Mouse (Mus musculus) stomach, postnatal 0 days (tissue): ENCODE measurements around the gene Gpr19. TPM values are rescaled to one million over a fixed set of nuclear protein-coding genes. Genes with fewer than 3 reads are reported as not detected.

ENCODE experiments used
- ATAC-seq: fragments of 200-750 bp; cut with Nextera tagmentation; 2 replicates; pipeline ENCODE4 v1.8.0; 2017; ENCODE audit not compliant: low FRiP score, low TSS enrichment
- DNase-seq: peaks from one replicate; pipeline ENCODE4 v3.0.0-alpha.2; 2016; ENCODE audit warnings: low spot score
- H3K27ac ChIP-seq: fragments of 300-500 bp; sonication (generic); replicated peaks from 2 replicates; pipeline ENCODE4 v1.5.1; 2014; ENCODE audit warnings: mild to moderate bottlenecking, control low read depth
- H3K27me3 ChIP-seq: fragments of 300-500 bp; sonication (generic); 2 replicates; pipeline ENCODE4 v1.6.1; 2014; ENCODE audit warnings: low read length; ENCODE audit not compliant: control insufficient read depth, insufficient read depth
- H3K36me3 ChIP-seq: fragments of 300-500 bp; sonication (generic); 2 replicates; pipeline ENCODE4 v1.6.1; 2014; ENCODE audit warnings: low read length, mixed read lengths; ENCODE audit not compliant: control insufficient read depth, insufficient read depth
- H3K4me1 ChIP-seq: fragments of 300-500 bp; sonication (generic); replicated peaks from 2 replicates; pipeline ENCODE4 v1.6.1; 2014; ENCODE audit warnings: antibody characterized with exemption; ENCODE audit not compliant: control insufficient read depth, insufficient read depth
- H3K4me2 ChIP-seq: fragments of 300-500 bp; sonication (generic); replicated peaks from 2 replicates; pipeline ENCODE4 v1.6.1; 2014; ENCODE audit warnings: low read depth, mild to moderate bottlenecking, control low read depth, moderate library complexity
- H3K4me3 ChIP-seq: fragments of 300-500 bp; sonication (generic); 2 replicates; pipeline ENCODE4 v1.5.1; 2014; ENCODE audit warnings: low read depth, low read length, control low read depth
- H3K9ac ChIP-seq: fragments of 300-500 bp; sonication (generic); 2 replicates; pipeline ENCODE4 v1.6.1; 2014; ENCODE audit warnings: mild to moderate bottlenecking, low read length, control low read depth, mixed read lengths
- H3K9me3 ChIP-seq: fragments of 300-500 bp; sonication (generic); 2 replicates; pipeline ENCODE4 v1.6.1; 2016; ENCODE audit warnings: low read length; ENCODE audit not compliant: control insufficient read depth
- CTCF ChIP-seq: IDR thresholded peaks from 2 replicates; pipeline ENCODE4 v1.5.1; 2016; ENCODE audit warnings: antibody characterized with exemption, low read depth, mild to moderate bottlenecking, moderate library complexity
- EP300 ChIP-seq: optimal IDR thresholded peaks from 2 replicates; pipeline ENCODE3; 2016; ENCODE audit warnings: antibody characterized with exemption
- WGBS: fragments of 180-500 bp; shearing (Covaris S2); extraction: QIAGEN DNeasy Blood & Tissue Kit; methylation state at CpG from one replicate; pipeline ENCODE4 v1.1.7; 2014; 5-methylcytosine and 5-hydroxymethylcytosine counted together
- polyA plus RNA-seq: library from polyadenylated mRNA; unstranded; fragments of >200 nt; fragmentation: Nextera tagmentation; extraction: Ambion mirVana; gene quantifications from 2 replicates; pipeline ENCODE4 v1.2.1, GENCODE M21; 2015

Gpr19 gene
- polyA plus RNA-seq, 1 experiment from 2014 or later, result 6.9 TPM

DNA sequence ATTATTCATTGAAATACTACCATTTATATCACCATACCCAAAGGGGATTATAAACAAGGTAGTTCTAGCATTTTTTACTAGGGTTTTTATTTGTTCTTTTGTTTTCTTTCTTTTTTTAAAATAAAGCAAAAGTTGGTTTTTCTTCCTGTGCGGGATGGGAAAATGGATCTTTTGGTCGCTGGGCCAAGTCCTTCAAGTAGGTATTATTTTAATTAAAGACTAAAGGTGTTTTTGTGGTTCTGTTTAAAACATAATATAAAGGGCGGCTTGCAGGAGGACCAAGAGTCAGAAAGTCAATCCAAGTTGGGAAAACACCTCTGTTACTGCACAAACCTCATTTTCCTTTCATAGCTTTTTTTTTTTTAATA lies 27.9 kb upstream of the Gpr19 start:
- ATAC-seq (no peak), DNase-seq (no peak)
- Histone ChIP-seq H3K4me1 (peaks cover 3% of the 10 kb centered on the region; the same call in 1 of the 2 replicates), H3K27me3 (no peaks in the 10 kb centered on the region), H3K9ac (peak overlapping the region; percentile 88), H3K4me3 (peak overlapping the region; percentile 64), H3K36me3 (no peaks in the 10 kb centered on the region), H3K4me2 (peak overlapping the region; percentile 95), H3K9me3 (no peaks in the 10 kb centered on the region), H3K27ac (peak overlapping the region; percentile 98)
- WGBS, result 56% methylated on average over 3 of the region's 3 CpGs
- TF ChIP-seq EP300 (no peak), CTCF (no peak)

DNA sequence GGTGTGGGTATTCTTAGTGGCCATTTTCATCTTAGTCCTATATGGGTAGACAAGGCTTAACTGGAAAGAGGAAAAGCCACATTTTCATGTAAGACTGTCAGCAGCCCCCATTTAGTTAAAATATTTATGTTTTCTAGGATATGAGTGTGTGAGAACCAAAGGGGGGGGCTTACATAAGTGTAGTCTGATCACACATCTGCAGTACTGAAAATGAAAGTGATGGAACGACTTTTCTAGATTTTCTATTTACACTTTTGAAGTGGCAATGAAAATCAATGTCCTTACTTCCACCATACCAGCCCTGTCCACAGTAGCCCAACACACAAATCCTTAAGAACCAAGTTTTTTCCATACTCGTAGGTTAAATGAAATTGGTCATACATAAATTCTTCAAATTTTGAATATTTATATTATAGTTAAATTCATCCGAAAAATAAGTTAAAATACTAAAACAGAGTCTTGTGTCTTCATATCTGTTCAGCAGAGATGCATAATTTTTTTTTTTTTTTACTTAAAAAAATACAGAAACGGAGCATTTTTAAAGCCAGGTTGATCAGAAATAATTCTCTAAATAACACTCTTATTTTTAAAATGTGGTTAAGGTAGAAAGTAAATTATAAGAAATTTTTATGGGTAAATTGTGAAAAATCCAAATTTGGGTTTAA lies 27.4 kb upstream of the Gpr19 start:
- Histone ChIP-seq H3K27ac (no peak overlapping the region), H3K9me3 (no peaks in the 10 kb centered on the region), H3K4me3 (no peak overlapping the region), H3K4me1 (peaks cover 3% of the 10 kb centered on the region; the same call in 1 of the 2 replicates), H3K36me3 (no peaks in the 10 kb centered on the region), H3K9ac (no peak overlapping the region), H3K27me3 (no peaks in the 10 kb centered on the region), H3K4me2 (peak overlapping the region; percentile 42)
- ATAC-seq (no peak), DNase-seq (no peak)
- TF ChIP-seq EP300 (no peak), CTCF (no peak)
- 64% methylated on average over 4 of the region's 4 CpGs for WGBS

DNA sequence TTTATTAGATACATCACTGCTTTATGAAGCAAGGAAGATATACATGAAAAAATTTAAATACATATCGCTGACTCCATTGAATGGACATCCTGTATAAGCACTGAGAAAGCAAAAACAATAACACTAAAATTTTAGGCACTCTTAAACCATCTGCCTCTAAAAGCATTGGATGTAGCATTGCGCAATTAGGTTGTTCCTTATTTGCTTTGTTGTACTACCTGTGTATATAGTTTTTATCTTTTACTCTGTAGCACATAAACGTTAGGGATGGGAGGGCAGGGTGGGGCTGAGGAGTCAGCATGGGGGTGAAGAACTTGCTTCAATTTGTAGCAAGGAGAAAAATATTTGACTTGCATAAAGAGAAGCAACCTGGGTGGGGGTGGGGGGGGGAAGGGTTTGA lies 25.9 kb upstream of the Gpr19 start:
- no peak overlapping the region for H3K4me3 ChIP-seq
- WGBS, result 55% methylated on average over 3 of the region's 3 CpGs
- H3K9ac ChIP-seq, result no peak overlapping the region
- no peaks in the 10 kb centered on the region for H3K9me3 ChIP-seq
- H3K4me1 ChIP-seq, result peaks cover 3% of the 10 kb centered on the region; the same call in 1 of the 2 replicates
- H3K27ac ChIP-seq, result no peak overlapping the region
- H3K36me3 ChIP-seq, result no peaks in the 10 kb centered on the region
- DNase-seq, result no peak
- ATAC-seq, result no peak
- TF ChIP-seq EP300 (no peak), CTCF (no peak)
- no peak overlapping the region for H3K4me2 ChIP-seq
- no peaks in the 10 kb centered on the region for H3K27me3 ChIP-seq

DNA sequence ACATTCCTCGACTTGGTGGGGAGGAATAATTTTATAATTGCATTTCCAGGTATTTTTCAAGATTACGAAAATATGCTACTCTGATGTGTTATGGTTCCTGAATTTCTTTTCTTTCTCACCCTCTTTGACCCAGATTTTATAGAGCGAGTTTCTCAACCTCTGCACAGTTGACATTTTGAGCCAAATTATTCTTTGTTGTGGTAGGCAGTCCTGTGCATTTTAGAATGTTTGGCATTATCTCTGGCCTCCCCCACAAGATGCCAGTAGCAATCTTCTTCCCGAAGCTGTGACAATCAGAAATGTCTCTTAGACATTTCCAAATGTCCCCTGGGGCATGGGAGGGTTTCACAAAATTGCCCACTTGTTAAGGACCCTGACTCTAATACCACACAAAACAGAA lies 25.3 kb upstream of the Gpr19 start:
- H3K4me2 ChIP-seq, result peak overlapping the region; percentile 38
- no peaks in the 10 kb centered on the region for H3K27me3 ChIP-seq
- DNase-seq, result no peak
- no peak overlapping the region for H3K9ac ChIP-seq
- WGBS, result 69% methylated on average over 4 of the region's 4 CpGs
- H3K4me1 ChIP-seq, result peaks cover 3% of the 10 kb centered on the region; the same call in 1 of the 2 replicates
- H3K9me3 ChIP-seq, result no peaks in the 10 kb centered on the region
- H3K4me3 ChIP-seq, result no peak overlapping the region
- H3K36me3 ChIP-seq, result no peaks in the 10 kb centered on the region
- no peak overlapping the region for H3K27ac ChIP-seq
- TF ChIP-seq CTCF, result no peak
- no peak for TF ChIP-seq EP300
- no peak for ATAC-seq

DNA sequence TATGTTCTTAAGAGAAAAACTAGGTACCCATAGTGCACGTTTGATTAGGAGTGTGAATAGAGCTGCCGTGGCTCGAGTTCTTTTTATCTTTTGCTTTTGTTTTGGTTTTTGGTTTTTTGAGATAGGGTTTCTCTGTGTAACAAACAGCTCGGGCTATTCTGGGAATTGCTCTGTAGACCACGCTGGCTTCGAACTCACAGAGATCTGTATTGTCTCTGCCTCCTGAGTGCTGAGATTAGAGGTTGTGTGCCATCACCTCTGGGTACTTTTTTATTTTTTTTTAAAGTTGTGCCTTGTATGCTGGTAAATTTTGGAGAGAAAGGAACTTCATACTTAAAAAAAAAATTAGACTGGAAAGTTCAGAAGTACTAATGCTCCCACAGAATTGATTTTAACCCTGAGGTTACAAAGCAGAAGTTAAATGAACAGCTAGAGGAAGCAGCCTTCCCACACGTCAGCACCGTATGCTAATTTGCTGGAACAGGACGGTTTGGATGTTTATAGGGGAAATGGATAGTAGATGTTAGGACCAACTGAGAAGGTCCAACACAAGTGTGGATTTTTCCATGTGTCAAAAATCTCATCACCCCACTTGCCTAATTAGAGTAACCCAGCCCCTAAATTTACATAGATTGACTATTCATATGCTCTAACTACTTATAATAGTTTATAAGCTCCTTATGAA lies 24.3 kb upstream of the Gpr19 start:
- H3K9me3 ChIP-seq, result no peaks in the 10 kb centered on the region
- no peaks in the 10 kb centered on the region for H3K36me3 ChIP-seq
- no peak for DNase-seq
- H3K9ac ChIP-seq, result peak overlapping the region; percentile 94
- TF ChIP-seq EP300, result no peak
- no peak for TF ChIP-seq CTCF
- no peaks in the 10 kb centered on the region for H3K27me3 ChIP-seq
- H3K4me3 ChIP-seq, result peak overlapping the region; percentile 94
- H3K27ac ChIP-seq, result no peak overlapping the region
- H3K4me2 ChIP-seq, result peak overlapping the region; percentile 99
- no peak for ATAC-seq
- H3K4me1 ChIP-seq, result peaks cover 3% of the 10 kb centered on the region; the same call in 1 of the 2 replicates
- 39% methylated on average over 9 of the region's 9 CpGs for WGBS
